Mouse (Mus musculus): ENCODE measurements at regions not wholly inside any gene's neighbourhood (a gene's known extent, or its start where the extent isn't known, plus 50 kb on each side); places are given as distances from the start of the nearest gene placed in this dataset.

DNA sequence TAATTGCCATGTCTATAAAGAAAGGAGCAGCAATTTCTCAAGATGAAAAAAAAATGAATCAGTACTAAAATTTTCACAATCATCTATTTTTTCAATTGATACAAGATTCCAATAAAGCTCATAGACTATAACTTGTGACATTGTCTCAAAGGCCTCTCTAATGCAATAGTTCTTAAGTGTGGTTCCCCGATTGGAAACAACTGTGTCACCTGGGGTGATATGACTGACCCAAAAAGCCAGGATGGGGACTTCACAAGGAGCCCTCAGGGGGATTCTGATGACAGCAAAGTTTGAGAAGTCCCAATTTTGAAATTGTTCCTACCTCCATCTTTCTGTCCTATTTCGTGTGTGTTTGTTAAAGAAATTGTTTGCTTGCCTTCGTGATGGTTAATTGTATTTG, 143.3 kb upstream of the Fndc3a start:
- Histone ChIP-seq H3K36me3 (ENCODE audit: control insufficient read depth in 1 of 2, insufficient read depth in 2 of 2, low read length in 2 of 2) (no peaks in the 10 kb centered on the region), H3K4me1 (ENCODE audit: control insufficient read depth in 1 of 2, insufficient read depth in 2 of 2, low read length in 2 of 2) (no peaks in the 10 kb centered on the region), H3K27ac (ENCODE audit: control insufficient read depth, low read depth, low read length) (no peak overlapping the region), H3K9ac (ENCODE audit: control insufficient read depth, low read depth, low read length, poor library complexity, severe bottlenecking) (no peak overlapping the region), H3K27me3 (ENCODE audit: control insufficient read depth in 1 of 2, insufficient read depth in 2 of 2, low read length in 2 of 2) (no peaks in the 10 kb centered on the region; a peak in 1 of 4 replicates), H3K79me2 (ENCODE audit: control insufficient read depth, insufficient read depth, low read length, poor library complexity) (no peaks in the 10 kb centered on the region), H3K4me3 (ENCODE audit: control insufficient read depth in 1 of 2, insufficient read depth in 1 of 2, low read depth in 2 of 2, low read length in 2 of 2) (no peak overlapping the region), H3K9me3 (replicated peaks; ENCODE audit: insufficient read depth, low read length) (no peaks in the 10 kb centered on the region)
- no peak for TF ChIP-seq ZMIZ1 (IDR thresholded peaks at IDR 0.05; ENCODE audit: low read depth, low read length)
- DNase-seq (ENCODE audit: low read depth, low spot score) = no peak

DNA sequence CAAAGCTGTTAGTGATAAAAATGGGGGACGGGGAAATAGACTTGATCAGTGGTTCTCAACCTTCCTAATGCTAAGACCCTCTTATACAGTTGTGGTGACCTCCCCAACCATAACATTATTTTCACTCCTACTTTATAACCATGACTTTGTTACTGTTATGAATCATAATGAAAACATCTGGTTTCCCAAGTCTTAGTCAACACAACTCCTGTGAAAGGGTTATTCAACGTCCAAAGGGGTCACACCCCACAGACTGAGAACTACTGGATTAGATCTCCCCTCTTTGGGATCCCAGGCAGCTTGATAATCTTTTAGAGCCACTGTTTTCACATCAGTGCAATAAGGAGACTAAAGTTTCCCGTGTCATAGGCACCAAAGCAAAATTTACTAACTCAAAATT, 141.1 kb upstream of the Fndc3a start:
- Histone ChIP-seq H3K9me3 (replicated peaks; ENCODE audit: insufficient read depth, low read length) (no peaks in the 10 kb centered on the region), H3K4me3 (ENCODE audit: control insufficient read depth in 1 of 2, insufficient read depth in 1 of 2, low read depth in 2 of 2, low read length in 2 of 2) (no peak overlapping the region), H3K27ac (ENCODE audit: control insufficient read depth, low read depth, low read length) (no peak overlapping the region), H3K27me3 (ENCODE audit: control insufficient read depth in 1 of 2, insufficient read depth in 2 of 2, low read length in 2 of 2) (no peaks in the 10 kb centered on the region; a peak in 1 of 4 replicates), H3K36me3 (ENCODE audit: control insufficient read depth in 1 of 2, insufficient read depth in 2 of 2, low read length in 2 of 2) (no peaks in the 10 kb centered on the region), H3K9ac (ENCODE audit: control insufficient read depth, low read depth, low read length, poor library complexity, severe bottlenecking) (no peak overlapping the region), H3K4me1 (ENCODE audit: control insufficient read depth in 1 of 2, insufficient read depth in 2 of 2, low read length in 2 of 2) (no peaks in the 10 kb centered on the region), H3K79me2 (ENCODE audit: control insufficient read depth, insufficient read depth, low read length, poor library complexity) (no peaks in the 10 kb centered on the region)
- TF ChIP-seq JUND (IDR thresholded peaks at IDR 0.05; ENCODE audit: low read depth, low read length) (no peak), SIN3A (IDR thresholded peaks at IDR 0.05; ENCODE audit: low read length) (no peak), TCF12 (IDR thresholded peaks at IDR 0.05; ENCODE audit: low read depth, low read length) (no peak), TBP (IDR thresholded peaks at IDR 0.05; ENCODE audit: low read depth, low read length) (no peak), NELFE (IDR thresholded peaks at IDR 0.05; ENCODE audit: low read depth, low read length) (no peak), CTCF (IDR thresholded peaks at IDR 0.05 in 2 of 3, conservative IDR thresholded peaks at IDR 0.05 in 1 of 3; ENCODE audit: control insufficient read depth in 1 of 3, insufficient read depth in 1 of 3, low read depth in 2 of 3, low read length in 3 of 3, poor library complexity in 1 of 3, severe bottlenecking in 1 of 3) (no peak), MAZ (IDR thresholded peaks at IDR 0.05; ENCODE audit: low read depth, low read length) (no peak), POLR2AphosphoS5 (IDR thresholded peaks at IDR 0.05; ENCODE audit: borderline replicate concordance, low read depth, low read length) (no peak), GATA1 (IDR thresholded peaks at IDR 0.05; ENCODE audit: low read depth, low read length) (no peak), MEF2A (IDR thresholded peaks at IDR 0.05; ENCODE audit: extremely low read depth, insufficient replicate concordance, low read depth, low read length, poor library complexity, severe bottlenecking) (no peak), EP300 (IDR thresholded peaks at IDR 0.05; ENCODE audit: low read depth in 1 of 2, low read length in 2 of 2) (no peak), SMC3 (IDR thresholded peaks at IDR 0.05; ENCODE audit: low read depth, low read length) (no peak), TAL1 (IDR thresholded peaks at IDR 0.05; ENCODE audit: low read length) (no peak), MYC (IDR thresholded peaks at IDR 0.05; ENCODE audit: low read depth, low read length) (no peak), E2F4 (IDR thresholded peaks at IDR 0.05; ENCODE audit: borderline replicate concordance, low read depth, low read length) (no peak), NRF1 (IDR thresholded peaks at IDR 0.05; ENCODE audit: insufficient read depth, low read depth, low read length, poor library complexity, severe bottlenecking) (no peak)
- DNase-seq (ENCODE audit: low read depth, low spot score) = no peak

Data from MEL (cell line).